Mouse (Mus musculus) naive thymus-derived CD4-positive, alpha-beta T cell, adult 5 months (primary cell): ENCODE data around the gene Pcbp2. TPM values are rescaled to one million over a fixed set of nuclear protein-coding genes. Genes with fewer than 3 reads are reported as not detected.

Source experiments
- polyA plus RNA-seq: library from polyadenylated mRNA; unstranded; fragments of 100-300 nt; shearing (Covaris generic); gene quantifications from one replicate; pipeline ENCODE4 v1.2.1, GENCODE M21; 2017

Gene Pcbp2
- polyA plus RNA-seq: 141 TPM

GRCm38 (mm10) chr15:102470183-102470604 lies at the start of gene Pcbp2:
TSS of gene Pcbp2 (plus strand) at chr15:102470539.

GRCm38 (mm10) chr15:102445146-102445545 lies 25.2 kb upstream of the Pcbp2 start, which contains the start of gene Amhr2:
TSS of gene Amhr2 (plus strand) at chr15:102445367.

GRCm38 (mm10) chr15:102458904-102459317 lies 11.4 kb upstream of the Pcbp2 start, which contains the start of gene Prr13:
TSS of gene Prr13 (plus strand) at chr15:102459028.

GRCm38 (mm10) chr15:102503447-102503846 lies 33.1 kb downstream of the Pcbp2 start, which contains the start of gene Gm10337:
TSS of gene Gm10337 (plus strand) at chr15:102503722.

GRCm38 (mm10) chr15:102516728-102517404 lies 46.5 kb downstream of the Pcbp2 start, which contains the start of gene Map3k12:
TSS of gene Map3k12 (minus strand) at chr15:102517064.

GRCm38 (mm10) chr15:102517976-102518858 lies 47.9 kb downstream of the Pcbp2 start, which contains the start of gene Tarbp2:
TSS of gene Tarbp2 (plus strand) at chr15:102518192.

GRCm38 (mm10) chr15:102524892-102525485 lies 54.6 kb downstream of the Pcbp2 start, which contains the start of gene Npff:
TSS of gene Npff (minus strand) at chr15:102524942.

Other genes starting within 250 kb of the Pcbp2 start
- gene Itgb7, start 238.6 kb upstream of the Pcbp2 start, polyA plus RNA-seq: 903 TPM
- 5.5 TPM for gene Rarg, start 213.0 kb upstream of the Pcbp2 start, polyA plus RNA-seq
- gene Gm9918, start 200.0 kb upstream of the Pcbp2 start, polyA plus RNA-seq: not detected
- gene Mfsd5, start 191.1 kb upstream of the Pcbp2 start, polyA plus RNA-seq: 34.6 TPM
- gene Espl1, start 174.3 kb upstream of the Pcbp2 start, polyA plus RNA-seq: not detected
- 462 TPM for gene Pfdn5, start 144.4 kb upstream of the Pcbp2 start, polyA plus RNA-seq
- 47.0 TPM for gene Myg1, start 138.8 kb upstream of the Pcbp2 start, polyA plus RNA-seq
- 49.0 TPM for gene Aaas, start 119.8 kb upstream of the Pcbp2 start, polyA plus RNA-seq
- not detected for gene Sp7, start 103.4 kb upstream of the Pcbp2 start, polyA plus RNA-seq
- 19.8 TPM for gene Sp1, start 64.4 kb upstream of the Pcbp2 start, polyA plus RNA-seq
- gene Amhr2, start 25.2 kb upstream of the Pcbp2 start, polyA plus RNA-seq: not detected
- 106 TPM for gene Prr13, start 11.5 kb upstream of the Pcbp2 start, polyA plus RNA-seq
- gene Gm10337, start 33.2 kb downstream of the Pcbp2 start, polyA plus RNA-seq: not detected
- 7.3 TPM for gene Map3k12, start 46.5 kb downstream of the Pcbp2 start, polyA plus RNA-seq
- gene Tarbp2, start 47.7 kb downstream of the Pcbp2 start, polyA plus RNA-seq: 77.4 TPM
- 6.2 TPM for gene Npff, start 54.4 kb downstream of the Pcbp2 start, polyA plus RNA-seq
- not detected for gene Gm28047, start 154.5 kb downstream of the Pcbp2 start, polyA plus RNA-seq
- gene Atf7, start 154.9 kb downstream of the Pcbp2 start, polyA plus RNA-seq: 43.4 TPM
- 13.0 TPM for gene Atp5g2, start 201.8 kb downstream of the Pcbp2 start, polyA plus RNA-seq